Mouse (Mus musculus) MEL-GATA-1-ER (cell line): ENCODE results near the gene Stk17b.
"Not testable (repeated sequence)": the region's sequence is repeated elsewhere in the genome, so short reads cannot be mapped to it uniquely, and the experiment has no call there.

Experiments used
- DNase-seq: peaks from one replicate; pipeline ENCODE4 v3.0.0-alpha.2; 2012; ENCODE audit warnings: low read depth; ENCODE audit errors: extremely low read depth

Stk17b gene

DNA sequence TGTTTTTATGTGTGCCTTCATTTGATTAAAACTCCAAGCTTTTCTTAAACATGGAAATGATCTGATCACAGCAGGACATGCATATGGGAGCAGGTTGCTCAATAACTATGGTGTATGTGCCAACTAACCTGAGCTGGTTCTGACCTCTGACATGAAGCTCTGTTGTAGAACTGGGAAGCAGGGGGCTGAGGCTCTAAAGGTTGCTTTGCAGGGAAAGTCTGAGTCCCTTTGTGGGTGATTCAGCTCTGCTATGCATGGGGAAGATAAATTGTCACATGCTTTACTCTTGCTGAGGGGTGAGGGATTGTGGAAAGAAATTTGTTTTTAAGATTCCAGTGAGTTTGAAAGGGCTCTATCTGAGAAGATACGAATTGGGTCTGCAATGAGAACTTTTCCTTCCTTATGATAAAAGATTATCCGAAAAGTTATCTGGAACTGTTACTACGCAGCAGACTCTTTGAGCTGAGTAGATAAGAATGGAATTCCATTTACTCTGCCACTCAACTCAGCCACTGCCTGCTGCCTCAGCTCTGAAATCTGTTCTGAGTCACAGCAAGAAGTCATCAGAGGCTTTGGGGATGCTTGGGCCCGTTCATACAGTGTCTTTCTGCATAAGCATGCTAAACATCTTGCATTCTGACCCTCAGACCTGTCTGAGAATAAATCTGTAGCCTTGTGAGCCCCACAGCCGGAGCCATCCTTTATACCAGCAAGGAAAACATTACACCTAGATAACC is 56.4 kb downstream of the Stk17b start:
- no peak for DNase-seq

- no peak for DNase-seq
Observed at GRCm38 (mm10) chr1:53726883-53727282, 58.1 kb downstream of the Stk17b start.

DNA sequence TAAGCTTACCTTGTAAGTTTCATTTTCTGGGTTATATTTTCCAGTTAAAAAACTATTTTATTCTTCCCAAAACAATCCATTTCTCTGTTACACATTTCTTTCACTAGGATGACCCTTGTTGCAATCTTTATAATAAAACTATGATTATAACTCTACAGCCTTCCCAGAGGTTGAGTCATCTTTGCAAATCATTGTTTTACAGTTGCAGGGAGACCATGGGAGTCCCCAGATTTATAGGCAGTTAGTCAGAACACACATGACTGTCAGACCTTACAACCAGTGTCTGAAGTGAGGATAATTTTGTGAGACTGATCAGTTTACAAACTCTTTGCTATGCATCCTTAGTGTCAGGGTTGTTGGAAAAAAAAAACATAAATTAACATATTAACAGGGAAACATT is 63.7 kb downstream of the Stk17b start:
- DNase-seq, result no peak

DNA sequence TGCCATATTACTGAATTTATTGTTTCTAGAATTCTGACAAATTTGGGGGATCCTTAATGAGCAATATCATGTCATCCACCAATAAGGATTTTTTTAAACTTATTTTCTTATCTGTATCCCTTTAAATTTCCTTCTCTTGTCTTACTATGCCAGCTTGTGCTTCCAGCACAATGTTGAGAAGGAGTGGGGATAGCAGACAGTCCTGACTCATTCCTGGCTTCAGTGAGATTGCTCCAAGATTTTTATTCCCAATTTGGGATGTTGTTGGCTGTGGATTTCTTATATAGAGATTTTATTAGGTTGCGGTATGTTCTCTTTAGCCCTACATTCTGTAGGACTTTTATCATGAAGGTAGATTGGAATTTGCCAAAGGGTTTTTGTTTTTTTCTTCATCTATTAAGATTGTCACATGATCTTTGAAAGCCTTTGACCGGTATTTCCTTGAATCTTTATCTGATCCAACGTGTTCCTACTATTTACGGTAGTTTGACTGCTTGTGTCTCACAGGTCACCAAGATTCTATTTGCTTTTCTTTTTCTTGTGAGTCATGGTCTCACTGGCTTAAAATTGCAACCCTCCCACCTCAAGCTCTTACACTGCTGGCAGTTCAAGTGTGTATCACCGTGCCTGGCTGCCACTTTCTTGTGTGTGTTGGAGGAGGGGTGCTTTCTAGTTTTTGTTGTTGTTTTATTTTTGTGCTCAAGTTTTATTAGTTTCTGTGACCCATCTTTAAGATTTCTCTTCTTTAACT is 64.2 kb downstream of the Stk17b start:
- no peak for DNase-seq

- no peak for DNase-seq
Observed at GRCm38 (mm10) chr1:53715966-53716515, 69.0 kb downstream of the Stk17b start.

DNA sequence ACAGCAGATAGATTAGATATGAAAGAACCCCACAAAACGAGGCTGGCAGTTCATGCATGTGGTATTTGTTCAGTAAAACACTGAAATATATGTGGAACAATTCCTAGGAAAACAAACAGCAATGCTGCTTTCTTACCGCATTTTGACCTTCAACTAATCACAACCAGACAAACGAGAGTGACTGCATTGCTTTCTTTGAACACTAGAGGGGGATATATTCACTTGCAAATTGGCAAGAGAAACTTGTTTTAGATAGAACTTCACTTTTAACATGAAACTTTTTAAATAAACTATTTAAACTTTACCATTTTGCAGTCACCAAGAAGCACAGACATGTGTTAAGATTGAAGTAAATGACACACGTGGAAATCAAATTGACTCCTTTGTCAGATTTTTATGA is 69.6 kb downstream of the Stk17b start:
- DNase-seq, result peak; percentile 63

DNA sequence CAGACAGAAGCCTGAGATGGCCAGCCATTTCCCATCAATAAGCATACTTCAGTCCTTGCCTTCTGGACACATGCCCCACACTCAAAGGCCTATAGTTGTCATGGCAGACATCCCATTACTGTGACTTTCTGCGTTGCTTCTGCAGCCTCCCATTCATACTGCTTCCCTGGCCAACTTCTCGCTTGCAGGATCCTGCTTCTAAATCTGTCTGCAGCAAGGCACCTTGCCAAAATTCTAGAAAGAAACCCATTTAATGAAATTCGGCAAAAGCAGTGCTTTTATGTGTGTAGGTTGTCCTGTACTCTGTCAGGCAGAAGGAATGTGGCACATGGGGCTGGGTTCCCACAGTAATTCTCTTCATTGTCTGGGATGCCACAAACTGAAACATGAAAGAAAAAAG is 71.6 kb downstream of the Stk17b start:
- DNase-seq, result not testable (repeated sequence)

GRCm38 (mm10) chr1:53711069-53711468 is 74.0 kb downstream of the Stk17b start:
- no peak for DNase-seq

GRCm38 (mm10) chr1:53709602-53710001 is 75.4 kb downstream of the Stk17b start:
- not testable (repeated sequence) for DNase-seq

- no peak for DNase-seq
Observed at GRCm38 (mm10) chr1:53706431-53707361, 78.3 kb downstream of the Stk17b start, which contains the start of gene Dnah7a. Dnah7a (minus strand) TSS chr1:53706784.
